Mouse (Mus musculus) embryonic facial prominence, embryonic 11.5 days (tissue): ENCODE results near the gene Mfsd10. TPM values are rescaled to one million over a fixed set of nuclear protein-coding genes. Genes with fewer than 3 reads are reported as not detected.
A peak's percentile ranks its signal among the peaks of the same experiment; 100 is the strongest.

Source experiments
- ATAC-seq: fragments of 200-750 bp; cut with Nextera tagmentation; replicated peaks from 2 replicates; pipeline ENCODE4 v1.8.0; 2017; ENCODE audit warnings: low read depth; ENCODE audit not compliant: insufficient number of reproducible peaks, low FRiP score, low TSS enrichment
- DNase-seq: peaks from one replicate; pipeline ENCODE4 v3.0.0-alpha.2; 2015; ENCODE audit warnings: low spot score
- H3K27ac ChIP-seq: fragments of 300-500 bp; sonication (generic); replicated peaks from 2 replicates; pipeline ENCODE4 v1.5.1; 2014; ENCODE audit warnings: mild to moderate bottlenecking, low read depth, low read length, control low read depth
- H3K27me3 ChIP-seq: fragments of 300-500 bp; sonication (generic); 2 replicates; pipeline ENCODE4 v1.6.1; 2014; ENCODE audit warnings: mild to moderate bottlenecking, low read length, moderate library complexity, mixed read lengths; ENCODE audit not compliant: control insufficient read depth, insufficient read depth
- H3K36me3 ChIP-seq: fragments of 300-500 bp; sonication (generic); replicated peaks from 2 replicates; pipeline ENCODE4 v1.6.1; 2014; ENCODE audit warnings: low read depth, mild to moderate bottlenecking, low read length, moderate library complexity, mixed read lengths; ENCODE audit not compliant: control insufficient read depth, insufficient read depth
- H3K4me1 ChIP-seq: fragments of 300-500 bp; sonication (generic); 2 replicates; pipeline ENCODE4 v1.6.1; 2014; ENCODE audit warnings: low read length, mixed read lengths; ENCODE audit not compliant: control insufficient read depth, insufficient read depth
- H3K4me2 ChIP-seq: fragments of 300-500 bp; sonication (generic); 2 replicates; pipeline ENCODE4 v1.6.1; 2014; ENCODE audit warnings: low read depth, mild to moderate bottlenecking, control low read depth, low read length, moderate library complexity
- H3K4me3 ChIP-seq: fragments of 300-500 bp; sonication (generic); 2 replicates; pipeline ENCODE4 v1.5.1; 2014; ENCODE audit warnings: low read depth, low read length, control low read depth
- H3K9ac ChIP-seq: fragments of 300-500 bp; sonication (generic); replicated peaks from 2 replicates; pipeline ENCODE4 v1.6.1; 2014; ENCODE audit warnings: mild to moderate bottlenecking, control low read depth, low read length
- H3K9me3 ChIP-seq: fragments of 300-500 bp; sonication (generic); replicated peaks from 2 replicates; pipeline ENCODE4 v1.6.1; 2016; ENCODE audit warnings: mild to moderate bottlenecking, low read length, inconsistent platforms, mixed read lengths; ENCODE audit not compliant: control insufficient read depth
- WGBS: fragments of 180-500 bp; shearing (Covaris S2); extraction: QIAGEN DNeasy Blood & Tissue Kit; methylation state at CpG from one replicate; pipeline ENCODE4 v1.1.7; 2014; 5-methylcytosine and 5-hydroxymethylcytosine counted together
- polyA plus RNA-seq: library from polyadenylated mRNA; unstranded; fragments of >200 nt; fragmentation: Nextera tagmentation; extraction: Ambion mirVana; gene quantifications from 2 replicates; pipeline ENCODE4 v1.2.1, GENCODE M21; 2014

The Mfsd10 gene
- polyA plus RNA-seq, 1 experiment from 2014 or later: 77.4 TPM

DNA sequence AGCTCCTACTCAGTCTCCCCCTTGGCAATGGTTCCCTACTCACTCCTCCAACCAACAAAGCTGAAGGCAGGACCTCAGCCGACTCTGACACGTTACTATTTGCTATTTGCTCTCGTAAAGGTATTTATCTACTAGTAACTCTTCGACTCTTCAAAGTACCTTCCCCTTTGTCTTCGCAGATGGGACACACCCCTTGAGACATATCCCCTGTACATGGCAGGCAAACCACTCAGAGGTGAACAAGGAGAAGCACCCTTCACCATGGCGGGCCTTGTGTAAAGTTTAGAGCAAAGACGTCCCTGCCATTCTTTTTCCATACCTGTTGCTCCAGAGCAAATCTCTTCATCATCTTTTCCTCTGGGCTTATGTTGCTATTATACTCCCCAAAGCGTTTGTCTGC lies 20.5 kb upstream of the Mfsd10 start:
- WGBS: 92% methylated on average over 8 of the region's 8 CpGs
- Histone ChIP-seq H3K36me3 (peaks cover 9% of the 10 kb centered on the region), H3K4me3 (no peak overlapping the region), H3K4me2 (no peak overlapping the region), H3K27me3 (no peaks in the 10 kb centered on the region), H3K9ac (no peak overlapping the region), H3K27ac (no peak overlapping the region), H3K4me1 (no peaks in the 10 kb centered on the region), H3K9me3 (no peaks in the 10 kb centered on the region)
- DNase-seq (no peak), ATAC-seq (no peak)

DNA sequence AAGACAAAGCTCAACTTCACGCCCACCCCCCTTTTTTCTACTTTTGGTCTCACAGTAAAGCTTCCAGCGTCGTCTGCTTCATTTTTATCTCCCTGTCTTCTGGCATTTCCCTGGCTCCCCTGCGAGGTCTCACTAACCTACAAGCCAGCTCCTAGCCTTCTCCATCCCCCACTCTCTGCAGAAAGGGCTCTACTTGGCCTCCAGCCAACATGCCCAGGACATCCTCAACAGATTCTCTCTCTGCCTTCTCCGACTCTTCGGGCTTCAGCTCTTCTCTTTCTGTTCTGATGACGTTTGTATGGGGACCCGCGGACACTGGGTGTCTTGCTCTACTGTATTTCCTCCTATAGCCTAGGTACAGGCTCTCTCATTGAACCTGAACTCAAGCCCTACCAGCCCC lies 17.9 kb upstream of the Mfsd10 start:
- Histone ChIP-seq H3K4me2 (no peak overlapping the region), H3K9me3 (no peaks in the 10 kb centered on the region), H3K36me3 (peaks cover 13% of the 10 kb centered on the region), H3K4me1 (no peaks in the 10 kb centered on the region), H3K27me3 (no peaks in the 10 kb centered on the region), H3K27ac (no peak overlapping the region), H3K4me3 (no peak overlapping the region), H3K9ac (no peak overlapping the region)
- DNase-seq (no peak), ATAC-seq (no peak)
- 89% methylated on average over 9 of the region's 9 CpGs for WGBS

DNA sequence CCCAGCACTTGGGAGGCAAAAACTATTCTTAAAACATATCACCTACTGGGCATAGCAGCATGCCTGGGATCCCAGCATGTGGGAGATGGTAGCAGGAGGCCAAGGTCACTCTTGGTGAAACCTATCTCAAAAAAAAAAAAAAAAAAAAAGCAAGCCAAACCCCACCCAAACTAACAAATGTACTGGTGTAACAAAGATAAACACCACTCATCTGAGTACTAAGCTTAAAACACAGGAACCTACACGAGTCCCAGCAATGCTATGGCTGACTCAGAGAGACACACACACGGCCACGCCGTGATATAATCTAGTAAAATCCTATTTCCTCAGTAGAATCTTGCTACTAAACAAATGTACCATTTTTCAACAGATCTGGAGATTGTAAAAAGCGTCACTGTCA lies 15.9 kb upstream of the Mfsd10 start:
- Histone ChIP-seq H3K36me3 (peaks cover 15% of the 10 kb centered on the region), H3K27me3 (no peaks in the 10 kb centered on the region), H3K4me1 (no peaks in the 10 kb centered on the region), H3K9me3 (no peaks in the 10 kb centered on the region), H3K4me3 (no peak overlapping the region), H3K9ac (no peak overlapping the region), H3K27ac (no peak overlapping the region), H3K4me2 (no peak overlapping the region)
- WGBS: 93% methylated on average over 5 of the region's 5 CpGs
- ATAC-seq (no peak), DNase-seq (no peak)

DNA sequence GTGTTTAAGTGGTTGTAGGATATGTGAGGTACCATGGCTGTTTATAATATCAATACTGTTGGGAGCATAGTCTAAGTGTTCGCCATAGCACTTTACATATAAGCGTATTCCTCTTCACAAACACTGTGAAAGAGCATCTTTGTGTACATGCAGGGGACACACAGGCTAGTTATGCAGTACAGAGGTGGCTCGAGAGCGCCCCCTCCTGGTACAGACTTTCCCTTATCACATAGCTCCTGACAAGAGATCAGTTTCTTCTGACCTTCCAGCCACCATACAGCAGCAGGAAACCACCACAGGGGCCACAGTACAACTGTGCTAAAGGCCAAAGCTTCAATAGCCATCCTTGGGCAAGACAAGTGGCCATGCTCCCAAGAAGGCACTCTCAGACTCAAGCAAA lies 10.6 kb upstream of the Mfsd10 start:
- WGBS: 48% methylated on average over 4 of the region's 4 CpGs
- peaks cover 8% of the 10 kb centered on the region for H3K36me3 ChIP-seq
- ATAC-seq: no peak

DNA sequence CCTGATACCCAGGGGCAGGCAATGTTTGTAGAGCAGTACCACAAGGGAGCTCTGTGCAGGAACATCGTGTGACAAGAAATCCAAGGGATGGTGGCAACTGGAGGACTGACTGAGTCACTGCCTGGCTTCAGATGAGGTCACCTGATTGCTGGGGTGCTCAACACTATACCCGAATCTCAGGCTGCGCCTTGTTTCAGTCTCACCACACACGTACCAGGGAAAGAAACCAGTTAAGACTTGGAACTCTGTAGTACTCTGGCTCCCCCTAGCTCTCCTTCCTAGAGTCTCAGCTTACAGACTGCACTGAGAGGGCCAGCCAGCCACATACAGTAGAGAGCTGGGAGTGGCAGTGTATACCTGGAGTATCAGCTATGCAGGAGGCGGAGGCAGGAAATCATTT lies 5.9 kb upstream of the Mfsd10 start:
- H3K4me2 ChIP-seq: no peak overlapping the region
- no peak overlapping the region for H3K27ac ChIP-seq
- H3K4me3 ChIP-seq: no peak overlapping the region
- DNase-seq: peak; percentile 55
- no peaks in the 10 kb centered on the region for H3K4me1 ChIP-seq
- no peak; the same call in 1 of the 2 replicates for ATAC-seq
- 78% methylated on average over 5 of the region's 5 CpGs for WGBS
- H3K9me3 ChIP-seq: no peaks in the 10 kb centered on the region
- peaks cover 4% of the 10 kb centered on the region for H3K36me3 ChIP-seq
- no peaks in the 10 kb centered on the region for H3K27me3 ChIP-seq
- H3K9ac ChIP-seq: no peak overlapping the region

More for the DNA sequence above, 10.6 kb upstream of the Mfsd10 start:
- DNase-seq: peak; percentile 70
- Histone ChIP-seq H3K9ac (no peak overlapping the region), H3K27ac (no peak overlapping the region), H3K27me3 (no peaks in the 10 kb centered on the region), H3K9me3 (no peaks in the 10 kb centered on the region), H3K4me2 (no peak overlapping the region), H3K4me1 (no peaks in the 10 kb centered on the region), H3K4me3 (no peak overlapping the region)

DNA sequence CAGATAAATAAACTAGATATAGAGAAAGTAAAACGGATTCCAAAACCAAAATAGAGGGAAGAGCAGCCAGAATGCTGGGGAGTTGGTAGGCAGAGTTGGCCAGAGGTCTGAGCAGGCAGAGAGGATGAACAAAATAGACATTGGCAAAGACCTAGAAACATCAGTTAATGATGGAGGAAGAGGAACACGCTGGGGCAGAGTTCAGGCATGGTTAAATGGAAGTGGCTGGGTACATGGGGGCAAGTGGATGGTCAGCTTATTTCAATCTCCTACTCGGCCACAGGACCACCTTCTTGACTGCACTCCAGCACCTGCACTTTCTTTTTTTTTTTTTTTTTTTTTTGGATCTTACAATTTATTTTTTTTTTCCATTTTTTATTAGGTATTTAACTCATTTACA lies 5.0 kb upstream of the Mfsd10 start:
- no peak overlapping the region for H3K4me2 ChIP-seq
- ATAC-seq: no peak
- no peaks in the 10 kb centered on the region for H3K9me3 ChIP-seq
- H3K36me3 ChIP-seq: peaks cover 2% of the 10 kb centered on the region
- H3K27me3 ChIP-seq: no peaks in the 10 kb centered on the region
- no peak overlapping the region for H3K9ac ChIP-seq
- WGBS: 90% methylated on average over 3 of the region's 3 CpGs
- no peak overlapping the region for H3K27ac ChIP-seq
- no peak for DNase-seq
- no peaks in the 10 kb centered on the region for H3K4me1 ChIP-seq
- H3K4me3 ChIP-seq: no peak overlapping the region

DNA sequence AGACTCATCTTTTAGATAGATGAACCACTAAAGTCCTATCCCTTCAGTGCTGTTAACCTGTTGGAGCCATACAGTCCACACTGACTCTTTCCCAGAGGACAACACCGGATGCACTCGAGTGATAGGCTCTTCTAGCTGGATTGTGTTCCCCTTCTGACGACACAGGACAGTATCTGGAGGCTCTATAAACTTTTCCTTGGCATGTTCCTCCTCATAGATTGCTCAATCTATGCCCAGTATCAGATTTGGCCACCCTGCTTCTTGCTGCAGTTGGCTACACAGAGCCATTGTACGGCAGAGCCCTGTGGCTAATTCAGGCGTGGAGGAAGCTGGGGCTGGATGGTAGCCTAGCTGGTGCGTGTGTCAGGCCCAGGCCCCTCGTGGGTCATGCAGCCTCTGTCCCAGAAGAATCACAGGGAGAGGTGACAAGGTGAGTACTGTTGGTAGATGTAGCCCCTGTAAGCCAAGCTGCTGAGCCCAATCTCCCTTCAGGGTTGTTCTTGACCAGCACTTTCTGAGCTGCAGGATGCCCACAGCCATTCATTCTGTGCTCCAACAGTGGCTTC lies 662 bp upstream of the Mfsd10 start:
- Histone ChIP-seq H3K27me3 (no peaks in the 10 kb centered on the region), H3K36me3 (peaks cover 6% of the 10 kb centered on the region), H3K27ac (no peak overlapping the region), H3K9ac (peak overlapping the region; percentile 81), H3K4me3 (no peak overlapping the region), H3K9me3 (no peaks in the 10 kb centered on the region), H3K4me1 (peaks cover 4% of the 10 kb centered on the region; the same call in 1 of the 2 replicates), H3K4me2 (no peak overlapping the region)
- 77% methylated on average over 7 of the region's 7 CpGs for WGBS
- ATAC-seq (no peak), DNase-seq (no peak)

DNA sequence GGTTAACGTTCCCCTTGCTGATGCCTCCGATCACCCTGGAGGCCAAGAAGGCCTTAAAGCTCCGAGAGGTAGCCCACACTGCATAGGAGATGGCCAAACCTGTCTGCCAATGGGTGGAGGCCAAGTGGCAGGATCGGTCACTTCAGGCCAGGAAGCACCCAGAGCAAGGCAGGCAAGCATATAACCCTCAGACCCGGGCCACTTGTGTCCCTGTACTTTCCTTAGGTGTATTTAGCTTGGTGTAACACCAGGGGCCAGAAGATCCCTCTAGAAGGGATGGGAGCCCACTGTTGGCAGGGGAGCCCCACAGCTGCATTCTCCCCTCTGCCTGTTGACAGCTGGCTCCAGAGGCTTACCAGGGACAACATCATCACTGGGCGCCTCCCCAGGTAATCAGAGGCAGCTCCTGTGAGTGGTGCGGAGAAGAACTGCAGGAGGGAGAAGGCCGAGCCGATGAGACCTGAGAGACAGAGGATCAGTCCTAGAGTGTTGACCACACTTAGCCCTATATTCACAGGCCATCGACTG lies 1.3 kb downstream of the Mfsd10 start:
- Histone ChIP-seq H3K27me3 (no peaks in the 10 kb centered on the region), H3K4me1 (peaks cover 4% of the 10 kb centered on the region; the same call in 1 of the 2 replicates), H3K36me3 (peaks cover 6% of the 10 kb centered on the region), H3K9ac (no peak overlapping the region; the same call in 1 of the 2 replicates), H3K27ac (no peak overlapping the region), H3K9me3 (no peaks in the 10 kb centered on the region), H3K4me3 (peak overlapping the region; percentile 52), H3K4me2 (peak overlapping the region; percentile 96)
- 63% methylated on average over 10 of the region's 10 CpGs for WGBS
- ATAC-seq: no peak
- DNase-seq: no peak
